Mouse (Mus musculus): ENCODE data around the gene Prmt9. TPM values are rescaled to one million over a fixed set of nuclear protein-coding genes. Genes with fewer than 3 reads are reported as not detected.

The Prmt9 gene
- 22.6 and 23.0 TPM in 2 replicates for polyA plus RNA-seq (2016; fragmentation: Nextera tagmentation; extraction: Ambion mirVana)

DNA sequence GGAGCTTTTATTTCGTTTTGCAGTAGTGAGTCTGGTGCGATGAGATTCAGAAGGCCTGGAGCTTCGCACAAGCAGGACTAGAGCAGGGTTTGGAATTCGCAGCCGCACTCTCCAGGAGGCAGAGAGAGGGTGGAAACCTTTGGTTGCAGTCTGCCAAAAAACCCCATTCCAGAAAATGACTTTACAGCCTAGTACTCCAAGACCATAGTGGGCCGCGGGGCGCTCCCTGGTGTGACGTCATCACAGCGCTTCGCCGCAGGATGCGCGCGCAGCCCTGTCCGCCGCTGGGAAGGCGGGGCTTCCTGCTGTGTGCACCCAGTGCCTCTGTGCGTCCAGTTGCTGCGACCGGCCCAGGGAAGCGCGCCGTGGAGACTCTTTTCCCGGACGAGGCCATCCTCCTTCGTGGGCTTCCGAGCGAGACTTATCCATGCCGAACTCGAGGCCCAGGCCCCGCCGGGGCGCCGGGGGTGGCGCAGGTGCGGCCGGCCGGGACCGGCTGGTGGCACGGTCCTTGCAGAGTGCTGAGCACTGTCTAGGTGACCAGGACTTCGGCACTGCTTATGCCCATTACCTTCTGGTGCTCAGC lies at the start of gene Prmt9:
TSS of gene Prmt9 (plus strand) at position 277 of the 586 bp plus-strand sequence.
- 4% methylated on average over 42 of the region's 42 CpGs for WGBS
- no peaks in the 10 kb centered on the region for H3K9me3 ChIP-seq
- H3K27me3 ChIP-seq (ENCODE audit: poor library complexity, severe bottlenecking) = no peaks in the 10 kb centered on the region
- DNase-seq (ENCODE audit: extremely low spot score, low spot score) = peak; percentile 87
- H3K36me3 ChIP-seq (replicated peaks) = peaks cover 32% of the 10 kb centered on the region
- peak within 1 kb of the TSS; percentile 87 for H3K4me3 ChIP-seq
- H3K27ac ChIP-seq = peak within 1 kb of the TSS; percentile 95
- H3K4me1 ChIP-seq = peaks cover 20% of the 10 kb centered on the region

DNA sequence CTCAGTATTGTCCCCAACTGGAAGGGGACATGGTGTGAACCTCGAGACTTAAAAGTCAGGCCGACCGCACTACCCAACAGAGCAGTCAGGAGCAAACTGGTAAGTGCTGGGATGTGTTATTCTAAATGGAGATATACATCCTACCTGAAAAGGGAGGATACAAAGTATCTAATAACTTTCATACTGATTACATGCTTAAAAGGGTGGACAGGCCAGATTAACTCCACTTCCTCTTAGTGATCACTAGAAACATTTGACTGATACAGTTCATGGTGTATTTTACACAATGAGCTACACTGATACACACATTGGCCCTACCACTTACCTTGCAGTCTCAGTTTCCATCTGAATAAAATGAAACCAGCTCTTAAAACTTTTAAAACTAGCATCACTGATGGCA lies 48.9 kb upstream of the Prmt9 start:
- Histone ChIP-seq H3K27me3 (ENCODE audit: poor library complexity, severe bottlenecking) (no peaks in the 10 kb centered on the region), H3K9me3 (no peaks in the 10 kb centered on the region), H3K4me3 (no peak overlapping the region), H3K27ac (no peak overlapping the region), H3K4me1 (peaks cover 9% of the 10 kb centered on the region; the same call in 1 of the 2 replicates), H3K36me3 (replicated peaks) (no peaks in the 10 kb centered on the region)
- 91% methylated on average over 3 of the region's 3 CpGs for whole genome bisulfite sequencing
- DNase-seq (ENCODE audit: extremely low spot score, low spot score) = no peak

DNA sequence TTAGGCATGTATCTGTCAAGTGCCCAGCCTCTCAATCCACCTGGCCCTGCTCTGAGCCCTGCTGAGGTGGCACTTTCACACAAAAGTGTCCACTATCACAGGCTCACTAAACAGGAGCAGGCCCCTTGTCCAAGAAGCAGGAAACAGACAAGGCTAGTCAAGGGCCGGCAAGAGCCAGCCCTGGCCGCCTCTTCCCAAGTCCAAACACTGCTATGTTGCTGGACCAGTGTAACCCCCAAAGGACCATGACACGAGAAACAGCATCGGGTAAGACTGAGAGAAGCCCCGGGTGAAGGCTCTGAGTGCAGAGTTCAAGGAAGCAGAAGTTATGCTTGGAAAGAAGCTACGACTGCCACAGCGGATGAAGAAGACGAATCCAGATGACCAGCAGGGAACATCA lies 48.1 kb upstream of the Prmt9 start:
- 90% methylated on average over 8 of the region's 8 CpGs for WGBS
- H3K4me1 ChIP-seq = peaks cover 8% of the 10 kb centered on the region; the same call in 1 of the 2 replicates
- H3K27ac ChIP-seq = no peak overlapping the region
- H3K27me3 ChIP-seq (ENCODE audit: poor library complexity, severe bottlenecking) = no peaks in the 10 kb centered on the region
- no peaks in the 10 kb centered on the region for H3K36me3 ChIP-seq (replicated peaks)
- H3K4me3 ChIP-seq = no peak overlapping the region
- H3K9me3 ChIP-seq = no peaks in the 10 kb centered on the region
- no peak for DNase-seq (ENCODE audit: extremely low spot score, low spot score)

- DNase-seq (ENCODE audit: extremely low spot score, low spot score) = no peak
- H3K4me1 ChIP-seq = 0 out of 2 replicates have a peak, but pooled peaks cover 5% of the 10 kb centered on the region
- H3K27me3 ChIP-seq (ENCODE audit: poor library complexity, severe bottlenecking) = no peaks in the 10 kb centered on the region
- no peaks in the 10 kb centered on the region for H3K36me3 ChIP-seq (replicated peaks)
- H3K27ac ChIP-seq = no peak overlapping the region
- H3K9me3 ChIP-seq = no peaks in the 10 kb centered on the region
- H3K4me3 ChIP-seq = no peak overlapping the region
- 94% methylated on average over 6 of the region's 6 CpGs for WGBS
Observed at GRCm38 (mm10) chr8:77502547-77502946, 46.6 kb upstream of the Prmt9 start.

GRCm38 (mm10) chr8:77506539-77506938 lies 42.7 kb upstream of the Prmt9 start:
- Histone ChIP-seq H3K27me3 (ENCODE audit: poor library complexity, severe bottlenecking) (peaks cover 10% of the 10 kb centered on the region), H3K36me3 (replicated peaks) (no peaks in the 10 kb centered on the region), H3K4me3 (no peak overlapping the region), H3K4me1 (peaks cover 12% of the 10 kb centered on the region), H3K27ac (no peak overlapping the region), H3K9me3 (no peaks in the 10 kb centered on the region)
- 91% methylated on average over 7 of the region's 7 CpGs for WGBS
- no peak for DNase-seq (ENCODE audit: extremely low spot score, low spot score)

- H3K27ac ChIP-seq = no peak overlapping the region
- 92% methylated on average over 10 of the region's 10 CpGs for WGBS
- peaks cover 10% of the 10 kb centered on the region for H3K27me3 ChIP-seq (ENCODE audit: poor library complexity, severe bottlenecking)
- H3K4me3 ChIP-seq = no peak overlapping the region
- H3K36me3 ChIP-seq (replicated peaks) = no peaks in the 10 kb centered on the region
- H3K9me3 ChIP-seq = no peaks in the 10 kb centered on the region
- peaks cover 23% of the 10 kb centered on the region for H3K4me1 ChIP-seq
- DNase-seq (ENCODE audit: extremely low spot score, low spot score) = no peak
Observed at GRCm38 (mm10) chr8:77507510-77508035, 41.6 kb upstream of the Prmt9 start.

DNA sequence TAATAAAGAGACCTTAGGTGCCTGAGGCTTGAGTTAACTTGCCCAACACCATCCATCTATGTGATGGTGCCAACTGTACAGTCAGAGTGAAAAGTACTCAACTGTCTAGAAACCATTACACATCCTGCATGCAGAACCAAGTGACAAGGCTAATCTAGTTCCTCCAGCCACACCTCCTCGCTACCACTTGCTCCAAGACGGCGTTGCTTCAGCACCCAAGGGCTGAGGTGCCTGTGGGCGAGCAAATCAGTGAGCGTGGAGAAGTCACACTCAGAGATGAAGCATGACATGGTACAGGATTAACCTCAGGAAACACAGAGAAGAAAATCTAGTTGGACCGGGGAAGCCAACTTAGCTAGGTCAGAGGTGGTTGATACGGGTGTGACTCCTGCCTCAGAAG lies 40.2 kb upstream of the Prmt9 start:
- 92% methylated on average over 7 of the region's 7 CpGs for WGBS
- peaks cover 33% of the 10 kb centered on the region for H3K4me1 ChIP-seq
- DNase-seq (ENCODE audit: extremely low spot score, low spot score) = no peak
- H3K9me3 ChIP-seq = no peaks in the 10 kb centered on the region
- no peak overlapping the region for H3K27ac ChIP-seq
- no peaks in the 10 kb centered on the region for H3K36me3 ChIP-seq (replicated peaks)
- H3K27me3 ChIP-seq (ENCODE audit: poor library complexity, severe bottlenecking) = peaks cover 25% of the 10 kb centered on the region
- no peak overlapping the region for H3K4me3 ChIP-seq

DNA sequence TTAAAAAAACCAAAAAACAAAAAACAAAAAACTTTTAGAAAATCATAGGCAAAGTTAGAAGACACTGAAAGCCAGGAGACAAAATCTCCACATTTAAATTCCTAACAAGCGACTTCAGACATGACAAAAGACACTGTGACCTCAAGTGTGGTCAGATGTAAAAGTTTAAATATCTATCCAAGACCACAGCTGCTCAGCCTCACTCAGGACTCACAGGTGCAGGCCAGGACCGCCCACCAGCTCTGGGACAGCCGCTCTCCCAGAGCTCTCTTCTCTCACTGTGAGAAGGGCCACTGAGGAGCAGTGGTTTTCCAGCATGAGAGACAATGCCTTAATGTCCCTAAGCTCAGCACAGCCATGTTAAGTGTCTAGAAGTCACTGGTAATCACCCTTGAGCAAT lies 38.8 kb upstream of the Prmt9 start:
- Histone ChIP-seq H3K4me3 (no peak overlapping the region), H3K27ac (no peak overlapping the region), H3K36me3 (replicated peaks) (no peaks in the 10 kb centered on the region), H3K4me1 (peaks cover 40% of the 10 kb centered on the region), H3K27me3 (ENCODE audit: poor library complexity, severe bottlenecking) (peaks cover 39% of the 10 kb centered on the region), H3K9me3 (no peaks in the 10 kb centered on the region)
- WGBS = 77% methylated on average over 3 of the region's 3 CpGs
- DNase-seq (ENCODE audit: extremely low spot score, low spot score) = no peak

GRCm38 (mm10) chr8:77511750-77512493 lies 37.3 kb upstream of the Prmt9 start:
- H3K27ac ChIP-seq = 0 out of 2 replicates have a peak overlapping the region, but pooled peaks have one; percentile 32
- no peak overlapping the region for H3K4me3 ChIP-seq
- H3K36me3 ChIP-seq (replicated peaks) = no peaks in the 10 kb centered on the region
- no peaks in the 10 kb centered on the region for H3K9me3 ChIP-seq
- H3K4me1 ChIP-seq = peaks cover 55% of the 10 kb centered on the region
- DNase-seq (ENCODE audit: extremely low spot score, low spot score) = peak; percentile 31
- 24% methylated on average over 13 of the region's 13 CpGs for whole genome bisulfite sequencing
- H3K27me3 ChIP-seq (ENCODE audit: poor library complexity, severe bottlenecking) = peaks cover 54% of the 10 kb centered on the region

- Histone ChIP-seq H3K27me3 (ENCODE audit: poor library complexity, severe bottlenecking) (peaks cover 68% of the 10 kb centered on the region), H3K9me3 (no peaks in the 10 kb centered on the region), H3K27ac (no peak overlapping the region), H3K4me1 (peaks cover 74% of the 10 kb centered on the region), H3K36me3 (replicated peaks) (no peaks in the 10 kb centered on the region), H3K4me3 (no peak overlapping the region)
- WGBS = 93% methylated on average over 8 of the region's 8 CpGs
- DNase-seq (ENCODE audit: extremely low spot score, low spot score) = no peak
Observed at GRCm38 (mm10) chr8:77515201-77515600, 34.0 kb upstream of the Prmt9 start.

DNA sequence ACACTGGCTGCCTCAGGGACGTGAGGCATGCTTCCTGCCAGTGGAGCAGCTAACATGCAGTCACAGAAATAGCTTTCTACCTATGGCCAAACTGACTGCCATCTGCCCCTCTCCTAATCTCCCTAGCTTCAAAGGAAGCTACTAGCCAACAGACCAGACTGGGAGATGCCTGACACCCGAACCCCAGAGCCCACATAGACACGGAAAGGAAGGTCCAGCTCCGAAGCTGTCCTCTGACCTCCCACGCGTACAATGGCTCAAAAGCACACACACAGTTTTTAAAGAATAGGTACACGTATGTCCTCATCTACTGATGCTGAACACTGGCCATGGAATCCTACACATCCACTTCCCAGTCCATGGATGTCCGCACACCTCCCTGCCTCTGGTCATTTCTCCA lies 33.4 kb upstream of the Prmt9 start:
- 76% methylated on average over 8 of the region's 8 CpGs for WGBS
- Histone ChIP-seq H3K27me3 (ENCODE audit: poor library complexity, severe bottlenecking) (peaks cover 64% of the 10 kb centered on the region), H3K4me3 (peak overlapping the region; percentile 75; the same call in 1 of the 2 replicates), H3K4me1 (peaks cover 71% of the 10 kb centered on the region), H3K36me3 (replicated peaks) (no peaks in the 10 kb centered on the region), H3K27ac (no peak overlapping the region), H3K9me3 (no peaks in the 10 kb centered on the region)
- DNase-seq (ENCODE audit: extremely low spot score, low spot score) = no peak

- H3K4me3 ChIP-seq = peak overlapping the region; percentile 75
- H3K27ac ChIP-seq = peak overlapping the region; percentile 91
- H3K9me3 ChIP-seq = no peaks in the 10 kb centered on the region
- peaks cover 64% of the 10 kb centered on the region for H3K4me1 ChIP-seq
- 6% methylated on average over 10 of the region's 10 CpGs for WGBS
- peak; percentile 39 for DNase-seq (ENCODE audit: extremely low spot score, low spot score)
- no peaks in the 10 kb centered on the region for H3K36me3 ChIP-seq (replicated peaks)
- H3K27me3 ChIP-seq (ENCODE audit: poor library complexity, severe bottlenecking) = peaks cover 60% of the 10 kb centered on the region
Observed at GRCm38 (mm10) chr8:77516845-77517244, 32.4 kb upstream of the Prmt9 start.

Measured in forebrain, embryonic 10.5 days (tissue).